Mouse (Mus musculus): Measurements from ENCODE around the gene Ubac2. TPM values are rescaled to one million over a fixed set of nuclear protein-coding genes. Genes with fewer than 3 reads are reported as not detected.

Ubac2 gene
- total and polyA plus RNA-seq, 3 experiments, result 25.0 to 50.8 (median 37.2) TPM

- Histone ChIP-seq H3K27me3 (ENCODE audit: insufficient read depth, low read length) (no peaks in the 10 kb centered on the region), H3K4me3 (ENCODE audit: low read depth, low read length) (no peak overlapping the region), H3K36me3 (replicated peaks) (peaks cover 44% of the 10 kb centered on the region), H3K9me3 (replicated peaks) (no peaks in the 10 kb centered on the region), H3K4me1 (ENCODE audit: insufficient read depth, low read depth, low read length) (peaks cover 35% of the 10 kb centered on the region)
- ATAC-seq (ENCODE audit: extremely low read depth, insufficient number of reproducible peaks, low FRiP score, poor library complexity, severe bottlenecking) (no peak), DNase-seq (ENCODE audit: low spot score) (no peak)
- TF ChIP-seq CTCF (IDR thresholded peaks at IDR 0.05; ENCODE audit: low read depth, low read length), result no peak
- TF ChIP-seq GATA1 (IDR thresholded peaks at IDR 0.05; ENCODE audit: borderline replicate concordance, low read length), result no peak
- no peak for TF ChIP-seq GATA2 (IDR thresholded peaks at IDR 0.05; ENCODE audit: borderline replicate concordance, low read depth, low read length)
- TF ChIP-seq POLR2AphosphoS5 (IDR thresholded peaks at IDR 0.05; ENCODE audit: insufficient replicate concordance, low read depth, low read length), result no peak
- TF ChIP-seq TAL1 (conservative IDR thresholded peaks at IDR 0.05; ENCODE audit: low read depth, low read length), result no peak
Observed at GRCm38 (mm10) chr14:121962128-121962890, 83.9 kb downstream of the Ubac2 start.

- TF ChIP-seq GATA2 (IDR thresholded peaks at IDR 0.05; ENCODE audit: borderline replicate concordance, low read depth, low read length), result no peak
- TF ChIP-seq CTCF (IDR thresholded peaks at IDR 0.05; ENCODE audit: low read depth, low read length), result no peak
- peaks cover 49% of the 10 kb centered on the region for H3K36me3 ChIP-seq (replicated peaks)
- no peak overlapping the region for H3K4me3 ChIP-seq (ENCODE audit: low read depth, low read length)
- H3K27me3 ChIP-seq (ENCODE audit: insufficient read depth, low read length), result no peaks in the 10 kb centered on the region
- H3K4me1 ChIP-seq (ENCODE audit: insufficient read depth, low read depth, low read length), result peaks cover 25% of the 10 kb centered on the region
- no peak for DNase-seq (ENCODE audit: low spot score)
- no peak for ATAC-seq (ENCODE audit: extremely low read depth, insufficient number of reproducible peaks, low FRiP score, poor library complexity, severe bottlenecking)
- no peaks in the 10 kb centered on the region for H3K9me3 ChIP-seq (replicated peaks)
Observed at GRCm38 (mm10) chr14:121963251-121963941, 85.0 kb downstream of the Ubac2 start.

GRCm38 (mm10) chr14:121963942-121964335 is 85.5 kb downstream of the Ubac2 start:
- ATAC-seq (ENCODE audit: extremely low read depth, insufficient number of reproducible peaks, low FRiP score, poor library complexity, severe bottlenecking) (no peak), DNase-seq (ENCODE audit: low spot score) (no peak)
- H3K4me3 ChIP-seq (ENCODE audit: low read depth, low read length), result no peak overlapping the region
- peaks cover 45% of the 10 kb centered on the region for H3K36me3 ChIP-seq (replicated peaks)
- TF ChIP-seq POLR2AphosphoS5 (IDR thresholded peaks at IDR 0.05; ENCODE audit: insufficient replicate concordance, low read depth, low read length), result no peak
- H3K4me1 ChIP-seq (ENCODE audit: insufficient read depth, low read depth, low read length), result peaks cover 20% of the 10 kb centered on the region
- H3K27me3 ChIP-seq (ENCODE audit: insufficient read depth, low read length), result no peaks in the 10 kb centered on the region
- no peaks in the 10 kb centered on the region for H3K9me3 ChIP-seq (replicated peaks)

GRCm38 (mm10) chr14:121964990-121965389 is 86.6 kb downstream of the Ubac2 start, which contains the start of gene Gpr183:
Gene Gpr183, minus strand, starts transcription at chr14:121965195.
- Histone ChIP-seq H3K4me3 (ENCODE audit: low read depth, low read length) (no peak within 1 kb of the TSS), H3K36me3 (replicated peaks) (peaks cover 53% of the 10 kb centered on the region), H3K27me3 (ENCODE audit: insufficient read depth, low read length) (no peaks in the 10 kb centered on the region), H3K9me3 (replicated peaks) (no peaks in the 10 kb centered on the region), H3K4me1 (ENCODE audit: insufficient read depth, low read depth, low read length) (peaks cover 25% of the 10 kb centered on the region)
- no peak; the same call in 1 of the 2 replicates for ATAC-seq (ENCODE audit: extremely low read depth, insufficient number of reproducible peaks, low FRiP score, poor library complexity, severe bottlenecking)
- no peak for DNase-seq (ENCODE audit: low spot score)
- no peak for TF ChIP-seq POLR2AphosphoS5 (IDR thresholded peaks at IDR 0.05; ENCODE audit: insufficient replicate concordance, low read depth, low read length)
- no peak for TF ChIP-seq CTCF (IDR thresholded peaks at IDR 0.05; ENCODE audit: low read depth, low read length)
- TF ChIP-seq TAL1 (conservative IDR thresholded peaks at IDR 0.05; ENCODE audit: low read depth, low read length), result no peak
- no peak for TF ChIP-seq GATA2 (IDR thresholded peaks at IDR 0.05; ENCODE audit: borderline replicate concordance, low read depth, low read length)
- TF ChIP-seq GATA1 (IDR thresholded peaks at IDR 0.05; ENCODE audit: borderline replicate concordance, low read length), result no peak

- ATAC-seq (ENCODE audit: extremely low read depth, insufficient number of reproducible peaks, low FRiP score, poor library complexity, severe bottlenecking) (no peak), DNase-seq (ENCODE audit: low spot score) (no peak)
- Histone ChIP-seq H3K27me3 (ENCODE audit: insufficient read depth, low read length) (no peaks in the 10 kb centered on the region), H3K4me1 (ENCODE audit: insufficient read depth, low read depth, low read length) (peaks cover 25% of the 10 kb centered on the region), H3K4me3 (ENCODE audit: low read depth, low read length) (no peak overlapping the region), H3K9me3 (replicated peaks) (no peaks in the 10 kb centered on the region), H3K36me3 (replicated peaks) (peaks cover 53% of the 10 kb centered on the region)
- TF ChIP-seq GATA1 (IDR thresholded peaks at IDR 0.05; ENCODE audit: borderline replicate concordance, low read length), result no peak
- no peak for TF ChIP-seq TAL1 (conservative IDR thresholded peaks at IDR 0.05; ENCODE audit: low read depth, low read length)
- TF ChIP-seq CTCF (IDR thresholded peaks at IDR 0.05; ENCODE audit: low read depth, low read length), result no peak
- TF ChIP-seq POLR2AphosphoS5 (IDR thresholded peaks at IDR 0.05; ENCODE audit: insufficient replicate concordance, low read depth, low read length), result no peak
Observed at GRCm38 (mm10) chr14:121965461-121965860, 87.0 kb downstream of the Ubac2 start.

- TF ChIP-seq GATA1 (IDR thresholded peaks at IDR 0.05; ENCODE audit: borderline replicate concordance, low read length) (no peak), POLR2AphosphoS5 (IDR thresholded peaks at IDR 0.05; ENCODE audit: insufficient replicate concordance, low read depth, low read length) (no peak), CTCF (IDR thresholded peaks at IDR 0.05; ENCODE audit: low read depth, low read length) (no peak), GATA2 (IDR thresholded peaks at IDR 0.05; ENCODE audit: borderline replicate concordance, low read depth, low read length) (no peak), TAL1 (conservative IDR thresholded peaks at IDR 0.05; ENCODE audit: low read depth, low read length) (no peak)
Observed at GRCm38 (mm10) chr14:121967095-121967494, 88.7 kb downstream of the Ubac2 start.

More at GRCm38 (mm10) chr14:121967095-121967494, 88.7 kb downstream of the Ubac2 start:
- Histone ChIP-seq H3K9me3 (replicated peaks) (no peaks in the 10 kb centered on the region), H3K27me3 (ENCODE audit: insufficient read depth, low read length) (no peaks in the 10 kb centered on the region), H3K4me1 (ENCODE audit: insufficient read depth, low read depth, low read length) (peaks cover 19% of the 10 kb centered on the region), H3K36me3 (replicated peaks) (peaks cover 40% of the 10 kb centered on the region), H3K4me3 (ENCODE audit: low read depth, low read length) (no peak overlapping the region)
- no peak for ATAC-seq (ENCODE audit: extremely low read depth, insufficient number of reproducible peaks, low FRiP score, poor library complexity, severe bottlenecking)
- no peak for DNase-seq (ENCODE audit: low spot score)
